Mouse (Mus musculus): ENCODE data around the gene Bhlhb9. TPM values are rescaled to one million over a fixed set of nuclear protein-coding genes. Genes with fewer than 3 reads are reported as not detected.
"Not testable (repeated sequence)": the region's sequence is repeated elsewhere in the genome, so short reads cannot be mapped to it uniquely, and the experiment has no call there.

Bhlhb9 gene
- 57.7 and 57.9 TPM in 2 replicates for polyA plus RNA-seq (2015; fragmentation: Nextera tagmentation; extraction: Ambion mirVana)

DNA sequence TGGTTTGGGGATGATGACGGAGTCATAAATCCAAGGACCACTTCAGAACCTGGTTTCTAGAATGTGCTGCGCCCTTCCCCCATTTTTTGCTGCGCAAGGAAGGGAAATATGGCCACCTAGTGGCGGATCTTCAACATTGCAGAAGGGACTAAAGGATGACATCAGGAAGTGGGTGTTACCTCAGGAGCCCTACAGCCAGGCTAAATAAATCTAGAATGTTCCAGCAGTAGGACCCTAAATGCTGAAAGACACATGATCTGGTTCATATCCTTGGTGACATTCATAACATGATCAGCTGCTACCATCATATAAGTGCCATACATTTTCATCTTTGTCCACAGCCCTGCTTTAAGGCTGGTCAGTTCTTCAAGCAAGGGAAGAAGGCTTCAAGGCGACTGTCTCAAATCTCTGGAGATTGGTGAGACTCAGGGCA is at the start of gene Bhlhb9:
Gene Bhlhb9, plus strand, starts transcription at position 383 of the 433 bp plus-strand sequence.
- Histone ChIP-seq H3K36me3 (peaks cover 31% of the 10 kb centered on the region), H3K4me3 (peak within 1 kb of the TSS; percentile 68), H3K27ac (replicated peaks) (peak within 1 kb of the TSS; percentile 39; the same call in 1 of the 2 replicates), H3K4me2 (peak within 1 kb of the TSS; percentile 71), H3K9ac (peak within 1 kb of the TSS; percentile 85)
- H3K4me1 ChIP-seq; H3K27me3 ChIP-seq (replicated peaks); H3K9me3 ChIP-seq; ATAC-seq (ENCODE audit: extremely low read depth, insufficient number of reproducible peaks, low FRiP score, low TSS enrichment): not testable (repeated sequence)
- WGBS, result 7% methylated on average over 3 of the region's 5 CpGs

GRCm38 (mm10) chrX:135752832-135753231 is 44.6 kb upstream of the Bhlhb9 start:
- Histone ChIP-seq H3K9me3 (no peaks in the 10 kb centered on the region), H3K4me1 (no peaks in the 10 kb centered on the region), H3K4me2 (no peak overlapping the region), H3K36me3 (peaks cover 22% of the 10 kb centered on the region), H3K27ac (replicated peaks) (no peak overlapping the region), H3K27me3 (replicated peaks) (no peaks in the 10 kb centered on the region), H3K9ac (no peak overlapping the region), H3K4me3 (no peak overlapping the region)
- ATAC-seq (ENCODE audit: extremely low read depth, insufficient number of reproducible peaks, low FRiP score, low TSS enrichment), result no peak
- 3% methylated on average over 2 of the region's 2 CpGs for WGBS

DNA sequence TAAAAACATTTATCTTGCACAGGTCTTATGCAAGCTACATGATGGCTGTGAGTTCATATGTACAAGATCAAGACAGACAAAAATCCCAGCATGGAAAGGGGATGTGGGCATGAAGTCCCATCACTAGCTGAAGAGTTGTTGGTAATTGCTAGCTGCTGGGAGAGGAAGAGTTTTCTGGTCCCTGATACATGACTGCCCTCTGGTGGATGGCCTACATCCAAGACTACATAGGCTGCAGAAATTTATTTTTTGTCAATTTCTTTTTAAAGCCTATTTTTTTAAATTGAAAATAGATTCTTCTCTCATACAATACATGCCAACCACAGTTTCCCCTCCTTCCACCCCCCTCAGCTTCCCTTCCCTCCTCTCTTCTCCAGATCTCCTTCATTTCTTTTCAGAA is 35.7 kb upstream of the Bhlhb9 start:
- no peak overlapping the region for H3K4me2 ChIP-seq
- no peak overlapping the region for H3K9ac ChIP-seq
- H3K4me3 ChIP-seq, result no peak overlapping the region
- no peak for ATAC-seq (ENCODE audit: extremely low read depth, insufficient number of reproducible peaks, low FRiP score, low TSS enrichment)
- H3K27me3 ChIP-seq (replicated peaks), result no peaks in the 10 kb centered on the region
- peaks cover 10% of the 10 kb centered on the region for H3K36me3 ChIP-seq
- no peaks in the 10 kb centered on the region for H3K4me1 ChIP-seq
- H3K9me3 ChIP-seq, result no peaks in the 10 kb centered on the region
- H3K27ac ChIP-seq (replicated peaks), result no peak overlapping the region

DNA sequence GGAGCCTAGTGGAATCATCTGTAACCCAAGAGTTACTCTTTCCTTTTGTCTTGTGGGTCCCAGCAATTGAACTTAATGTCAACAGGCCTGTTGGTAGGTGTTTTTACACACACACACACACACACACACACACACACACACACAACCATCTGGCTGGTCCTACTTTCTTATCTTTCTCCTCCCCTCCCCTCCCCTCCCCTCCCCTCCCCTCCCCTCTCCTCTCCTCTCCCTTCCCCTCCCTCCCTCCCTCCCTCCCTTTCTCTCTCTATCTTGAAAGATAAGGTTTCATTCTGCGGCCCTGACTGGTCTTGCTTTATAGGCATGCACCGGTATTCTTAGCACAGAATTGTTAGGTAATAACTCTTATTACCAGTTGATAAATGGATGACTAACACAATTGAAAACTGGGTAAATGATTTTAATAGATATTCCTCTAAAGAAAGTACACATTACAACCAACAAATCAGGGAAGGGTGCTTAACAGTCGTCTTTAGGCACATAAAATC is 29.3 kb upstream of the Bhlhb9 start:
- Histone ChIP-seq H3K4me1 (no peaks in the 10 kb centered on the region), H3K27ac (replicated peaks) (no peak overlapping the region), H3K4me3 (no peak overlapping the region), H3K9me3 (no peaks in the 10 kb centered on the region), H3K4me2 (no peak overlapping the region), H3K36me3 (no peaks in the 10 kb centered on the region), H3K9ac (no peak overlapping the region), H3K27me3 (replicated peaks) (no peaks in the 10 kb centered on the region)
- WGBS, result 24% methylated on average over 3 of the region's 3 CpGs
- no peak for ATAC-seq (ENCODE audit: extremely low read depth, insufficient number of reproducible peaks, low FRiP score, low TSS enrichment)

- H3K27me3 ChIP-seq (replicated peaks), result no peaks in the 10 kb centered on the region
- no peaks in the 10 kb centered on the region for H3K9me3 ChIP-seq
- no peaks in the 10 kb centered on the region for H3K36me3 ChIP-seq
- 45% methylated on average over 2 of the region's 2 CpGs for WGBS
- no peak overlapping the region for H3K4me3 ChIP-seq
- H3K4me1 ChIP-seq, result no peaks in the 10 kb centered on the region
- no peak overlapping the region for H3K4me2 ChIP-seq
- no peak overlapping the region for H3K9ac ChIP-seq
- H3K27ac ChIP-seq (replicated peaks), result no peak overlapping the region
- no peak for ATAC-seq (ENCODE audit: extremely low read depth, insufficient number of reproducible peaks, low FRiP score, low TSS enrichment)
These were observed 28.8 kb upstream of the Bhlhb9 start for GRCm38 (mm10) chrX:135768565-135768964.

- Histone ChIP-seq H3K27ac (replicated peaks) (no peak overlapping the region), H3K36me3 (no peaks in the 10 kb centered on the region), H3K4me3 (no peak overlapping the region), H3K9ac (no peak overlapping the region), H3K4me2 (no peak overlapping the region), H3K27me3 (replicated peaks) (no peaks in the 10 kb centered on the region), H3K9me3 (0 out of 2 replicates have a peak, but pooled peaks cover 3% of the 10 kb centered on the region), H3K4me1 (0 out of 2 replicates have a peak, but pooled peaks cover 5% of the 10 kb centered on the region)
- no peak for ATAC-seq (ENCODE audit: extremely low read depth, insufficient number of reproducible peaks, low FRiP score, low TSS enrichment)
These were observed 5.9 kb upstream of the Bhlhb9 start for GRCm38 (mm10) chrX:135791536-135791935.

DNA sequence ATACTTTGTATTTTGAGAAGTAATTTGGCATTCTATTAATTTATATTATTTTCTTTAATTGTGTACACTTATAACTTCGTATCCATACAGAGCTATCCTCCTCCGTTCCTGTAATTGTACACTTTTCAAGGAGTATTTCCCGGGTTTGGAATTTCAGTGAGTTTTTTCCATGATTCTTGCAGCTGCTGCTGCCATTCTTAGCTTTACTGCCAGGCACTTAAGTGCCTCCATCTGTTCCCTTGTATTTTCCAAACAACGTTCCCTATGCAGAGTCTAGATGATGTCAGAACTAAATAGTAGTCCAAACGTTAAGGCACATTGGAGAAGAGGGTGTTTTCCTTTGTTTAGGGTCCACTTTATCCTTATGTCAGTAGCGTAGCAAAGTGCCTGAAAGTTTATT is 5.1 kb upstream of the Bhlhb9 start:
- Histone ChIP-seq H3K4me1 (0 out of 2 replicates have a peak, but pooled peaks cover 5% of the 10 kb centered on the region), H3K4me2 (no peak overlapping the region), H3K27me3 (replicated peaks) (no peaks in the 10 kb centered on the region), H3K4me3 (no peak overlapping the region), H3K9ac (no peak overlapping the region), H3K27ac (replicated peaks) (no peak overlapping the region), H3K9me3 (0 out of 2 replicates have a peak, but pooled peaks cover 3% of the 10 kb centered on the region), H3K36me3 (no peaks in the 10 kb centered on the region)
- no peak for ATAC-seq (ENCODE audit: extremely low read depth, insufficient number of reproducible peaks, low FRiP score, low TSS enrichment)
- 78% methylated on average over 6 of the region's 6 CpGs for WGBS

DNA sequence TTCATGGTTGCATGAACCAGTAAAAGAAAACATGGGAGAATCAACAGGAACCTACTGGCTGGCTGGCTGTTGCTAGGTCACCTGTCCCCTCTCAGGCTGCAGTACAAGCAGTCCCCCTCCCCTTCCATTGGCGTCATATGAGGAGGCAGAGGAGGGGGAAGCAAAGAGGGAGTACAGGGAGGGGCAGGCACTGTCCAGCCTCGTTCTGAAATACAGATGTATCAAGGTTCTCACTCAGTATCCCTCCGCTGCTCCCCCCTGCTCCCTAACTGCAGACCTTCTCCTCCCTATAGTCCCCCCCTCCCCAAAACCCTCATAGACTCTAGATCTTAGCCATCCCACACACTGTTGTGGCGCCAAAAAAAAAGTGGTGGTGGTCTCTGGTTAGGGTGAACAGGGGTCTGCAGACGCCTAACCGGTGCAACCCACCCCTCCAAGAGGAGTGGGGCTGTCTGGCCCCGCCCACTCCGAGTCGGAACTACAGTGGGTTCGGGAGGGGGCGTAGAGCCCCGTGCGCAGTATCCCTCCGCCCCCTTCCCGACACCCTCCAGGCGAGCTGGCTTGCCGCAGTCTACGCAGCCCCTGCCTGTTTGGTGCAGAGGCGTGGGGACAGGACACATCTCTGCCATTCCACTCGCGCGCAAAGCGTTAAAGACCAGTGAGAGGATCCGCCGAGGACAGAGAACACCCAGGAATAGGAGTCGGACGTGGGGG is 1.6 kb upstream of the Bhlhb9 start:
- H3K9ac ChIP-seq, result peak overlapping the region; percentile 85
- peak overlapping the region; percentile 71 for H3K4me2 ChIP-seq
- H3K27ac ChIP-seq (replicated peaks), result 0 out of 2 replicates have a peak overlapping the region, but pooled peaks have one; percentile 8
- not testable (repeated sequence) for H3K4me1 ChIP-seq; H3K27me3 ChIP-seq (replicated peaks); H3K9me3 ChIP-seq
- ATAC-seq (ENCODE audit: extremely low read depth, insufficient number of reproducible peaks, low FRiP score, low TSS enrichment), result peak; percentile 78
- peak overlapping the region; percentile 68 for H3K4me3 ChIP-seq
- WGBS, result 12% methylated on average over 13 of the region's 27 CpGs
- peaks cover 21% of the 10 kb centered on the region for H3K36me3 ChIP-seq

- H3K4me1 ChIP-seq; H3K9me3 ChIP-seq; H3K27me3 ChIP-seq (replicated peaks): not testable (repeated sequence)
- peak; percentile 40; the same call in 1 of the 2 replicates for ATAC-seq (ENCODE audit: extremely low read depth, insufficient number of reproducible peaks, low FRiP score, low TSS enrichment)
- peak overlapping the region; percentile 68 for H3K4me3 ChIP-seq
- peaks cover 29% of the 10 kb centered on the region for H3K36me3 ChIP-seq
- H3K27ac ChIP-seq (replicated peaks), result peak overlapping the region; percentile 39; the same call in 1 of the 2 replicates
- WGBS, result 10% methylated on average over 23 of the region's 26 CpGs
- peak overlapping the region; percentile 71 for H3K4me2 ChIP-seq
- H3K9ac ChIP-seq, result peak overlapping the region; percentile 85
These were observed 836 bp upstream of the Bhlhb9 start for GRCm38 (mm10) chrX:135796305-135797211.

DNA sequence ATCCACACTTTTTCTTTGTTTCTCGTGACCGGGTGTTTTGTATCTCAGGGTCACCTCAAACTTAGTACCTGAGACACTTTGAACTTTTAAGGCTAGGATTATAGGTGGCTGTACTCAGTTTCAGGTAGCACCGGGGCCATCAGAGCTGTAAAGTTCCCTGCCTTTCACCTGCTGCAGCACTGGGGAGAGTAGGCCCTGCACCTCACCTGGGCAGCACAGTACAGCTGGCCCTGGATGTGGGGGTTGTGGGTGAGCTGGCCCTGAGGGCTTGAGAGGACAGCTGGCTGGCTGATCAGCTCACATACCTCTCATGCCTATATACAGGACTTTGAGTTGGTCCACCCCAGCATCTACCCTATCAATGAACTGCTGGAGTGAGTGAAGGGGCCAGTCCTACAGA is 6.8 kb downstream of the Bhlhb9 start:
- Histone ChIP-seq H3K4me3 (no peak overlapping the region), H3K4me2 (no peak overlapping the region), H3K4me1 (no peaks in the 10 kb centered on the region), H3K27ac (replicated peaks) (no peak overlapping the region), H3K36me3 (peaks cover 35% of the 10 kb centered on the region), H3K27me3 (replicated peaks) (no peaks in the 10 kb centered on the region), H3K9ac (no peak overlapping the region), H3K9me3 (no peaks in the 10 kb centered on the region)
- no peak for ATAC-seq (ENCODE audit: extremely low read depth, insufficient number of reproducible peaks, low FRiP score, low TSS enrichment)
- 79% methylated on average over 3 of the region's 3 CpGs for WGBS

- no peak for ATAC-seq (ENCODE audit: extremely low read depth, insufficient number of reproducible peaks, low FRiP score, low TSS enrichment)
- Histone ChIP-seq H3K27ac (replicated peaks) (no peak overlapping the region), H3K9me3 (no peaks in the 10 kb centered on the region), H3K36me3 (peaks cover 19% of the 10 kb centered on the region), H3K4me3 (no peak overlapping the region), H3K4me1 (no peaks in the 10 kb centered on the region), H3K27me3 (replicated peaks) (no peaks in the 10 kb centered on the region), H3K4me2 (no peak overlapping the region), H3K9ac (no peak overlapping the region)
- WGBS, result 12% methylated on average over 1 of the region's 1 CpGs
These were observed 8.4 kb downstream of the Bhlhb9 start for GRCm38 (mm10) chrX:135805780-135806179.
